Mouse (Mus musculus) activated CD4-positive, CD25-positive, alpha-beta regulatory T cell (primary cell): ENCODE measurements around the gene Tifa. TPM values are rescaled to one million over a fixed set of nuclear protein-coding genes. Genes with fewer than 3 reads are reported as not detected.

Experiments used
- polyA plus RNA-seq, 2 experiments: library from polyadenylated mRNA; unstranded; fragments of 100-300 nt; shearing (Covaris generic); gene quantifications; one replicate each; pipeline ENCODE4 v1.2.1; 2017

Gene Tifa
- polyA plus RNA-seq = under 1 TPM; 0.20 to 0.96 TPM

GRCm38 (mm10) chr3:127789500-127790191 lies at the start of gene Tifa:
TSS of gene Tifa (plus strand) at chr3:127789805.

GRCm38 (mm10) chr3:127780021-127780644 lies 9.5 kb upstream of the Tifa start, which contains the start of gene Alpk1:
TSS of gene Alpk1 (minus strand) at chr3:127780527.

GRCm38 (mm10) chr3:127837154-127837865 lies 47.7 kb downstream of the Tifa start, which contains the start of gene Ap1ar:
TSS of gene Ap1ar (minus strand) at chr3:127837523.

Other genes with a start within 250 kb of the Tifa start
- gene Larp7, start 236.5 kb upstream of the Tifa start, polyA plus RNA-seq = 10 to 100 TPM; 51.6 to 55.7 TPM
- gene Zgrf1, start 236.3 kb upstream of the Tifa start, polyA plus RNA-seq = 1 to 10 TPM; 2.1 to 5.7 TPM
- not detected for gene Neurog2, start 156.7 kb upstream of the Tifa start, polyA plus RNA-seq
- 1 to 10 TPM in 1 of 2 experiments, under 1 TPM in 1; 0.98 to 1.4 TPM for gene Alpk1, start 9.3 kb upstream of the Tifa start, polyA plus RNA-seq
- gene Ap1ar, start 47.7 kb downstream of the Tifa start, polyA plus RNA-seq = 10 to 100 TPM; 55.6 to 56.6 TPM
- gene Fam241a, start 106.5 kb downstream of the Tifa start, polyA plus RNA-seq = 10 to 100 TPM; 24.0 to 29.3 TPM